Mouse (Mus musculus) cerebellum, adult 2 months (tissue): ENCODE results near the gene Prss21. TPM values are rescaled to one million over a fixed set of nuclear protein-coding genes. Genes with fewer than 3 reads are reported as not detected.

Experiments used
- DNase-seq, 2 experiments: peaks; one replicate each; pipeline ENCODE4 v3.0.0; 2021
- H3K27ac ChIP-seq: fragments of 200-500 bp; 2 replicates; pipeline ENCODE4 v1.5.1; 2012; ENCODE audit warnings: low read length, control low read depth, inconsistent platforms; ENCODE audit not compliant: insufficient read depth
- H3K27me3 ChIP-seq: fragments of 200-500 bp; 2 replicates; pipeline ENCODE4 v1.6.1; 2012; ENCODE audit warnings: inconsistent platforms, mild to moderate bottlenecking, low read length, moderate library complexity; ENCODE audit not compliant: control insufficient read depth, insufficient read depth
- H3K4me1 ChIP-seq: fragments of 200-500 bp; 2 replicates; pipeline ENCODE4 v1.6.1; 2011; ENCODE audit warnings: low read length; ENCODE audit not compliant: control insufficient read depth, insufficient read depth
- H3K4me3 ChIP-seq: fragments of 200-500 bp; replicated peaks from 2 replicates; pipeline ENCODE3; 2011; ENCODE audit warnings: mild to moderate bottlenecking, low read depth, low read length, control low read depth; ENCODE audit not compliant: insufficient read depth
- CTCF ChIP-seq: fragments of 200-500 bp; IDR thresholded peaks from 2 replicates; pipeline ENCODE4 v1.5.1; 2011; ENCODE audit warnings: low read depth, mild to moderate bottlenecking, control low read depth, low read length, moderate library complexity, borderline replicate concordance; ENCODE audit not compliant: insufficient read depth
- POLR2A ChIP-seq: fragments of 200-500 bp; IDR thresholded peaks from 2 replicates; pipeline ENCODE4 v1.6.1; 2011; ENCODE audit warnings: low read length, control low read depth, borderline replicate concordance; ENCODE audit not compliant: insufficient read depth
- WGBS: fragments of 180-500 bp; shearing (Covaris S2); methylation state at CpG from one replicate; pipeline ENCODE4 v1.1.7; 2018; 5-methylcytosine and 5-hydroxymethylcytosine counted together
- polyA plus RNA-seq: library from polyadenylated mRNA; depleted of rRNA; stranded (reverse); fragments of >200 nt; gene quantifications from 2 replicates; pipeline ENCODE4 v1.2.3, GENCODE M21; 2012; rRNA removed

The Prss21 gene
- not detected in 2 replicates for polyA plus RNA-seq

DNA sequence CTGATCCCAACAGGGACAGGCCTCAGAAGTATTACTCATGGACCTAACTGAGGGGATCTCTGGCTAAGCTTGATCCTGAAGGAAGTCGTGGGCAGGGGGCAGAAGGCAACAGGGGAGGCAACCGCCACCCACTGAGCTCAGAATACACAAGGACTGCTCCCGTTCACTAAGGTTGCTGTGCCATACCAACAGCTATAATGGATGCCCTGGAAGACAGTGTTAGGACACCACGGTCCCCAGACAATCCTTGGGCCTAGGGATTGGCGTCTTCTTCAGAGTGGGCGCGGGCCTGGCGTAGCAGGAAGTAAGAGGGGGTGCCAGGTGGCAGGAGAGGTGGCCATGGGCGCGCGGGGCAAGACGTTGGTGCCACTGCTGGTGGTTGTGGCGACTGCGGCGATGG lies at the start of gene Prss21:
TSS of gene Prss21 (plus strand) at position 301 of the 400 bp plus-strand sequence.
- H3K27ac ChIP-seq, result no peak within 1 kb of the TSS
- H3K4me1 ChIP-seq, result no peaks in the 10 kb centered on the region
- H3K4me3 ChIP-seq, result no peak within 1 kb of the TSS
- no peaks in the 10 kb centered on the region for H3K27me3 ChIP-seq
- 83% methylated on average over 15 of the region's 15 CpGs for WGBS
- DNase-seq, result no peak
- TF ChIP-seq POLR2A (no peak), CTCF (no peak)

DNA sequence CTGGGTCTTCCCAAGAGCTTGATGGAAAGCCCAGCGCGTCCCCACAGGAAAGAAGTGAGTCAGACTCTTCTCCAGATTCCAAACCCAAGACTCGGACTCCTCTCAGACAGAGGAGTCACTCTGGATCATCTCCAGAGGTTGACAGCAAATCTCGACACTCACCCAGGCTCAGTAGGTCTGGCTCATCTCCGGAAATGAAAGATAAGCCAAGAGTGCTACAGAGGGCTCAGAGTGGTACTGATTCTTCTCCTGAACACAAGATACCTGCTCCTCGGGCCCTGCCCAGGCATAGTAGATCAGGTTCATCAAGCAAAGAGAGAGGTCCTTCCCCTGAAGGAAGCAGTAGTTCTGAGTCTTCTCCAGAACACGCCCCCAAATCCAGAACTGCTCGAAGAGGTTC lies 49.3 kb upstream of the Prss21 start:
- H3K4me1 ChIP-seq, result no peaks in the 10 kb centered on the region
- no peak for DNase-seq
- no peaks in the 10 kb centered on the region for H3K27me3 ChIP-seq
- TF ChIP-seq POLR2A (no peak), CTCF (no peak)
- no peak overlapping the region for H3K27ac ChIP-seq
- no peak overlapping the region for H3K4me3 ChIP-seq
- 97% methylated on average over 8 of the region's 8 CpGs for WGBS

DNA sequence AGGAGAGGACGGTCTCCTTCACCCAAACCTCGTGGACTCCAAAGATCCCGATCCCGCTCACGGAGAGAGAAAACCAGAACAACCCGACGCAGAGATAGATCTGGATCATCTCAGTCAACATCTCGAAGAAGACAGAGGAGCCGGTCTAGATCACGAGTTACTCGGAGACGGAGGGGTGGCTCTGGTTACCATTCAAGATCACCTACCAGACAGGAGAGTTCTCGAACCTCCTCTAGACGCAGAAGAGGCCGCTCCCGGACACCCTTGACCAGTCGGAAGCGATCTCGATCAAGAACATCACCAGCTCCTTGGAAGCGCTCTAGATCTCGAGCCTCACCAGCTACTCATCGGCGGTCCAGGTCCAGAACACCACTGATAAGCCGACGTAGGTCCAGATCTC lies 48.6 kb upstream of the Prss21 start:
- TF ChIP-seq CTCF (no peak), POLR2A (no peak)
- Histone ChIP-seq H3K4me1 (no peaks in the 10 kb centered on the region), H3K27ac (no peak overlapping the region), H3K27me3 (no peaks in the 10 kb centered on the region), H3K4me3 (no peak overlapping the region)
- DNase-seq, result no peak
- 97% methylated on average over 25 of the region's 25 CpGs for WGBS

DNA sequence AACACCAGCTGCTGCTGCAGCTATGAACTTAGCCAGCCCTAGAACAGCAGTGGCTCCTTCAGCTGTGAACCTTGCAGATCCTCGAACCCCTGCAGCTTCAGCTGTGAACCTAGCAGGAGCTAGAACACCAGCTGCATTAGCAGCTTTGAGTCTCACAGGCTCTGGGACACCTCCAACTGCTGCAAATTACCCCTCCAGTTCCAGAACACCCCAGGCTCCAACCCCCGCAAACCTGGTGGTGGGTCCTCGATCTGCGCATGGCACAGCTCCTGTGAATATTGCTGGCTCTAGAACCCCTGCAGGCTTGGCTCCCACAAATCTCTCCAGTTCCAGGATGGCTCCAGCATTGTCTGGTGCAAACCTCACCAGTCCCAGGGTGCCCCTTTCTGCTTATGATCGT lies 47.1 kb upstream of the Prss21 start:
- Histone ChIP-seq H3K4me3 (no peak overlapping the region), H3K27me3 (no peaks in the 10 kb centered on the region), H3K4me1 (no peaks in the 10 kb centered on the region), H3K27ac (no peak overlapping the region)
- no peak for DNase-seq
- TF ChIP-seq POLR2A, result no peak
- TF ChIP-seq CTCF, result no peak
- WGBS, result 71% methylated on average over 5 of the region's 5 CpGs

DNA sequence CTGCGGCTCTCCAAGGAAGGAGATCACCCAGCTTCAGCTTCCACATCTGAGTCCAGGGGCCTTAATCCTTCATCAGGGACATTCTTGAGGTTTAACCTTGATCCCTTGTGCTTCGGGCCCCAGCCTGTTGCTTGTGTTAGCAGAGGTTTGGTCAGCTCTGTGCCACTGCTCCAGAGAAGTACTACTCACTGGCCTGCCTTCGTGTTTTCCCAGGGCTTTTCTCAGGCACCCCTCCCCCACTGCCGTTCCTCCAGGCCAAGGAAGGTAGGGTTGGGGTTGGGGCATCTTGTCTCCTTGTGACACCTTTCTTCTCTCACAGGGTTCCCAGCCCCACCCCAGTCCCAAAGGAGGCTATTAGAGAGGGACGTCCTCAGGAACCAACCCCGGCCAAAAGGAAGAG lies 45.8 kb upstream of the Prss21 start:
- no peak for DNase-seq
- H3K4me3 ChIP-seq, result no peak overlapping the region
- no peaks in the 10 kb centered on the region for H3K27me3 ChIP-seq
- H3K27ac ChIP-seq, result no peak overlapping the region
- no peaks in the 10 kb centered on the region for H3K4me1 ChIP-seq
- 67% methylated on average over 6 of the region's 6 CpGs for WGBS
- TF ChIP-seq CTCF, result no peak
- no peak for TF ChIP-seq POLR2A

DNA sequence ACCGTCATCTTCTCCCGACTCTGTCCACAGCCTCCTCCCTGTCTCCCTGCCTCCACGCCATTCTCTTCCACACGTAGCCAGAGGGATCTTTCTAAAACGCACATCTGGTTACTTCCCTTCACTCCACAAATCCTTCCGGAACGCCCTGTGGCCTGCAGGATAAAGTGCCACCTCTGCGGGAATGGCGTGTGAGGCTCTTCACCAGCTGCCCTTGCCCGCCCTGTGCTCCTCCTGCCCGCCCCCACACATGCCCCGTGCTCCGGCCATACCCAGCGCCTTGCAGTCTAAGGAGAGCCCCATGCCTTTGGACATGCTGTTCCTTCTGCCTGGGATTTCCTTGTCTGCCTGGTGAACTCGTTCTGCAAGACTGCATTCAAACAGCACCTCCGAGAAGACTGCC lies 44.8 kb upstream of the Prss21 start:
- no peak overlapping the region for H3K4me3 ChIP-seq
- H3K27me3 ChIP-seq, result no peaks in the 10 kb centered on the region
- H3K27ac ChIP-seq, result no peak overlapping the region
- WGBS, result 69% methylated on average over 16 of the region's 16 CpGs
- no peak for TF ChIP-seq CTCF
- no peak for TF ChIP-seq POLR2A
- no peak for DNase-seq
- H3K4me1 ChIP-seq, result no peaks in the 10 kb centered on the region

DNA sequence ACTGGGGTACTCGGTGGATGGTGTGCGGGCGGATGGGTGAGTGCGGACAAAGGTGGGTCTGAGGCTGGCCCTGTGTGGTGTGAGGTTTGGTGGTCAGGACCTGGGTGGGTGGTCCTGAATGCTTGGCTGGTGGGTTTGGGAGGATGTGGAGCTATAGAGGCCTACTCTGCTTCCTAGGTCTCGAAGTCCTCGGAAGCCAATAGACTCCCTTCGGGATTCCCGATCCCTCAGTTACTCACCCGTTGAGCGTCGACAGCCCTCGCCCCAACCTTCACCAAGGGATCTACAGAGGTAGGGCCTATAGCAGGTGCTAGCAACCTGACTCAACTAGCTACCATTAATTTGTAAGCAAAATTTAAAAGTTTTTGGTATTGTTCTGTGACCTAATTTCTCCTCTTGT lies 44.2 kb upstream of the Prss21 start:
- no peaks in the 10 kb centered on the region for H3K4me1 ChIP-seq
- H3K4me3 ChIP-seq, result no peak overlapping the region
- 84% methylated on average over 12 of the region's 12 CpGs for WGBS
- H3K27me3 ChIP-seq, result no peaks in the 10 kb centered on the region
- no peak for TF ChIP-seq POLR2A
- TF ChIP-seq CTCF, result no peak
- H3K27ac ChIP-seq, result no peak overlapping the region
- no peak for DNase-seq

DNA sequence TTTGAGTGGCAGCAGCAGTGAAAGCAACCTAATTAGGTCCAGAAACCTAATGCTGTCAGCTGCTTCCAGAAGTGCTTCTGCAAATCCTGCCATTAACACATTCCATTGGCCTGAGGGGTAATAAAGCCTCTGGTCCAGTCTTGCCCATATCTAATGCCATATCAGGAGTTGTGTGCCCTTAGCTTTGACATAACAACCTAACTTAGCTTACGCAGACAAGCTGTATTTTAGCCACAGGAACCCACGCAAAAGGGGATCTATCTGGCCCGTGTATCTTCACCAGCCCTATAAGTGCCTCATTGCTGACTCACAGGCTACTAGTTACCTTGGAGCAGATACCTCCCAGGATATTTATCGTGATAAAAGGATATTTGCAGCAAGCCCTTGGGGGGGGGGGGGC lies 42.3 kb upstream of the Prss21 start:
- DNase-seq, result no peak
- Histone ChIP-seq H3K27me3 (no peaks in the 10 kb centered on the region), H3K4me3 (no peak overlapping the region), H3K4me1 (no peaks in the 10 kb centered on the region), H3K27ac (no peak overlapping the region)
- TF ChIP-seq POLR2A (no peak), CTCF (no peak)
- 85% methylated on average over 4 of the region's 4 CpGs for WGBS
